Mouse (Mus musculus): ENCODE measurements at regions not wholly inside any gene's neighbourhood (a gene's known extent, or its start where the extent isn't known, plus 50 kb on each side); places are given as distances from the start of the nearest gene placed in this dataset.

- TF ChIP-seq CTCF (IDR thresholded peaks at IDR 0.05; ENCODE audit: low read depth, low read length): no peak
- TF ChIP-seq EP300 (IDR thresholded peaks at IDR 0.05; ENCODE audit: insufficient read depth, low read depth, low read length): no peak
These were observed 246.3 kb downstream of the Ikzf2 start for GRCm38 (mm10) chr1:69440564-69441334.

Measured in ES-Bruce4 (cell line).